Mouse (Mus musculus) frontal cortex, postnatal 25 days (tissue): ENCODE data around the gene Akr1b3.
A peak's percentile ranks its signal among the peaks of the same experiment; 100 is the strongest.
"Not testable (repeated sequence)": the region's sequence is repeated elsewhere in the genome, so short reads cannot be mapped to it uniquely, and the experiment has no call there.

Experiments
- DNase-seq, 2 experiments: peaks; one replicate each; pipeline ENCODE4 v3.0.0; 2022; ENCODE audit warnings: low spot score in 2 of 2

Gene Akr1b3

GRCm38 (mm10) chr6:34316854-34317771, at the start of gene Akr1b3:
Akr1b3 (minus strand) TSS chr6:34317478.
- DNase-seq = peak; percentile 68 to 84

GRCm38 (mm10) chr6:34364217-34365136, 47.2 kb upstream of the Akr1b3 start:
- DNase-seq = no peak

GRCm38 (mm10) chr6:34355841-34356240, 38.6 kb upstream of the Akr1b3 start:
- no peak for DNase-seq

- DNase-seq = no peak
Observed at GRCm38 (mm10) chr6:34355349-34355747, 38.1 kb upstream of the Akr1b3 start.

- no peak for DNase-seq
Observed at GRCm38 (mm10) chr6:34354354-34355348, 37.4 kb upstream of the Akr1b3 start.

DNA sequence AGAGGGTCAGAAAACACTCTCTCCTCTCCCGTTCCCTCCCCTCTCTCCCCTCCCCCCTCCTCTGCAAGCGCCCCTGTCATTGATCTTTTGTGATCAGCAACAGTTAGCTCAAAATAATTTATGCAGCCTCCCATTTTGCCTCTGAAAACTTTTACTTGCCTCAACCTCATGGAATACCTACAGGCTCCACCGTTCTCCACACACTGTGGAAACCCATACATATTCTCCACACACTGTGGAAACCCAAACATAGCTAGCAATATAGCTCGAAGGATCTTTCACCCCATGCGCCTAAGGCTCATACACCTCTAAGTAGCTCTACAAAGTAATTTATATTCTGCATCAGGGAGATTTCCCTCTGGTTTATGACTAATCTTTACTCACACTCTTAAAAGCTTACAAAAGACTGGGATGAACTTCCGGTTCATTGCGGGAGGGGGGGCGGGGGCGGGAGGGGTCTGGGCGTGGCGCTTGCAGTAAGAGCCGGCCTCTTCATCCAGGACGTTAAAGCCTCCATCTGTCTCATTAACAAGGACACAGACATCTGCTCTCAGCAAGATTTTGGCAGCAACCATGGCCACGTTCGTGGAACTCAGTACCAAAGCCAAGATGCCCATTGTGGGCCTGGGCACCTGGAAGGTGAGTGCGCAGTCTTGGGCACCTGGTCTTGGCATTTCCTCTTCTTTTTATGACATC, 36.5 kb upstream of the Akr1b3 start, which contains the start of gene Akr1b8:
TSS of gene Akr1b8 (plus strand) at position 462 of the 696 bp plus-strand sequence.
- no peak for DNase-seq

DNA sequence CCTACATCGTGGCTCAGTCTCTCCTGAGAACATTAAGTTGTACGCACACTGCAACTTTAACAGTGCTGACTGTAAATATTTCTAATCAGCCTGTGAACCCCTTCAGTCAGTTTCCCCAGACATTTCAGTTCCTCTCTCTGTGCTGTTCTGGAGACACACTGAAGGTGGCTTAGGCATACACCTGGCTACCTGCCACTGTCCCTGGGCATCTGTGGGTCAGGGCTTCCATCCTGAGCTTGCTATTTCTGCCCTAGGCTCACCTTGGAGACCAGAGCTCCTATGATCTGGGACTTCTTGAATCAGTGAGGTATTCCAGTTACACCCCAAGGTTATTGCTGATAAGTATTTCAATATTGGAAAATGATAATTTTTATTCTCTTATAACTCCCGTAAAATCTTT, 35.1 kb upstream of the Akr1b3 start:
- no peak for DNase-seq

DNA sequence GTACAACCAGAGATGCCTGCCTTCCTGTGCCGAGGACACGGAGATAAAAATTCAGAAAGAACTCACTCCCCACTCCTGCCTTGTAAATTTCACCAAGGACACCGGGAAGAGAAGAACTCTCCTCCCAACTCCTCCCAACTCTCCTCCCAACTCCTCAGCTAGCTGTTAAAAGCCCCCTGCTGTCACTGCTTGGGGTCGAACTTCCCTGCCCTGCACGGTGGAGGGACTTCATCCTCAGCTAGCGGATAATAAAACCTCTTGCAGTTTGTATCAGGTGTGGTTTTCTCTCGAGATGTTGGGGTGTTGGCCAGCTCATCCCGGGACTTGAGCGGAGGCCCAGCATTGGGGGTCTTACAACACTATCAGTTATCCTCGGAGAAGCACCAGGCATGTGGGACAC, 34.2 kb upstream of the Akr1b3 start:
- not testable (repeated sequence) for DNase-seq

GRCm38 (mm10) chr6:34350037-34350699, 32.9 kb upstream of the Akr1b3 start:
- DNase-seq = no peak

DNA sequence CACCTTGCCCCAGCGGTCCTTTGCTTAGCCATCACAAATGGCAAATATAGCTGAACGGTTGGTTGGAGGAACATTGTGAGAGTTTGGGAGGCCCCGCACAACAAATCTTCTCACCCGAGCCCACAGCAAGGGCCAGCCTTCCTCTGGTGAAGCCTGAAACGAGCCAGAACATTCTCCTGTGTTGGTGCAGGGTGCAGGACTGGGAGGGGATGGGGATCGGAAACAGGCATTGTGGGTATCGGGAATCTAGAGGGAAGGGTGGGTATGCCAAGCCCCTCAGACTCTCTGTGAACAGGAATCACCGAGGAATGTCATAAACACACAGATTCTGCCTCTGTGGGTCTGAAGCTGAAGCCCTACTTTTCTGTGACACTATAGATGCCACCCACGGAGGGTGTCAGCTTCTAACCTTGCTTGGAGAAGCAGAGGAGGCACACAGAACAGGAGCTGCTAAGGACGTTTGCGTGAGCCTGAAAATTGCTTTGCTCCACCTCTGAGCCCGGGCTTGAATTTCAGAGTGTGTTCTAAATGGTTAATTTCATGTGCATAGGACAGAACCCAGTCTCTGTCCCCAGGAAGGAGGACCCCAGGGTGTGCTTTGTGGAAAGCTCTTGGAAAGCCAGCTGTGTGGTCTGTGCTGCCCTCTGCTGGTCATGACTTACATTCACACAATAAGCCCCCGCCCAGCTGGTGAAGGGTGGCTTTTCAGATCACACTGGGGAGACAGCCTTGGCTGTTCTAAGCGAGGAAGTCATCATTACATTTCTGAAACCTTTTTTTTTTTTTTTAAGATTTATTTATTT, 29.0 kb upstream of the Akr1b3 start:
- DNase-seq = peak; percentile 59 to 65

DNA sequence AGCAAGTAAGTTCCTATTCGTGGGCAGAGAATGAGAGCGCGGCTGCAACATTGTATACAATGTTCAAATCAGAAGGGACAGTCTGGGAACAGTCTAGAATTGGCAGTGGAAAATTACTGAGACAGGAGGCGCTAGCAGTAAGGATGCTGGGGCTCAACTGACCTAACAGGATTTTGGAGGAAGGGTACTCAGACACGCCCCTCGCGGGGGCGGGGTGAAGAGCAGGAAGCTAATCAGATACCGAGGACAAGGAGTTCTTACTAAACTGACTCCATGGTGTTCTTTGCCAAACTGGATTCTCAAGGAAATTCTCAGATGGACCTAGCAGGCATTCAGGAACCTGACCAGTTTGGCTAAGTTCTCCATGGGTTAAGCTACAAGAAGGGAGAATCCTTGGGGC, 27.7 kb upstream of the Akr1b3 start:
- DNase-seq = no peak

- DNase-seq = no peak
Observed at GRCm38 (mm10) chr6:34344135-34344850, 27.0 kb upstream of the Akr1b3 start.

DNA sequence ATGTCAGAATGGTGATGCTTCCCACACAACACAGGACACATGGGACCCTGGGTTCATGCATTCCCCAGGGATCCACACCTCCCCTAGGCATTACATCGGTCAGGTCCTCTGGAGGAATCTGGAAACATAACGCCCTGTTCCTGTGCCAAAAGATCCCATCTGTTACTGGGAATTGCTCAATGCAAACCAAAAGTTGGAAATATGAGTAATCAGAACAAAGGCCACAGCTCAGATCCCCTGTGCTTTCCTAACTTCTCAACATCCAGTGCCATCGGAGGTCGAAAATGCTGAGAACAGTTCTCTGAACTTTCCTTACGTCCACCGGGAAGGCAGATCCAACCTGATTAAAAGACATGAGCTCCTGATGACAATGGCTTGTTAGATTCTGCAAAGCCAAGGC, 26.1 kb upstream of the Akr1b3 start:
- no peak for DNase-seq

GRCm38 (mm10) chr6:34342476-34342875, 25.2 kb upstream of the Akr1b3 start:
- no peak for DNase-seq

- no peak for DNase-seq
Observed at GRCm38 (mm10) chr6:34341991-34342390, 24.7 kb upstream of the Akr1b3 start.

- DNase-seq = no peak
Observed at GRCm38 (mm10) chr6:34337799-34338198, 20.5 kb upstream of the Akr1b3 start.

- DNase-seq = no peak
Observed at GRCm38 (mm10) chr6:34334673-34335072, 17.4 kb upstream of the Akr1b3 start.

DNA sequence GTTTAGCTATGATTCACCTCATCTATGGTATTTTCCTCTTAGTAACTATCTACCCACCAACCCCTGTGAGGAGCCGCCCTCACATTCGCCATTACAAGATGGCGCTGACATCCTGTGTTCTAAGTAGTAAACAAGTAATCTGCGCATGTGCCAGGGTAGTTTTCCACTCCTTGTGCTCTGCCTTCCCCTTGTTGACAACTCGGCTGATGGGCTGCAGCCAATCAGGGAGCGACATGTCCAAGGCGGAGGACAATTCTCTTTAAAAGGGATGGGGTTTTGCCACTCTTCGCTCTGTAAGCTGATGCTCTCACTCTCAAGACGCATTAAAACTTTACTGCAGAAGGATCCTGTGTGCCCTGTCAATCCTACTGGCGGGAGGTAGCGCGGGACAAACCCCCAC, 14.5 kb upstream of the Akr1b3 start:
- not testable (repeated sequence) for DNase-seq
